Mouse (Mus musculus) limb, embryonic 12.5 days (tissue): ENCODE measurements around the gene Ucn. TPM values are rescaled to one million over a fixed set of nuclear protein-coding genes. Genes with fewer than 3 reads are reported as not detected.
A peak's percentile ranks its signal among the peaks of the same experiment; 100 is the strongest.

Source experiments
- ATAC-seq: fragments of 200-750 bp; cut with Nextera tagmentation; 2 replicates; pipeline ENCODE4 v1.8.0; 2017; ENCODE audit warnings: low read depth, moderate TSS enrichment; ENCODE audit not compliant: insufficient number of reproducible peaks, insufficient read depth, low FRiP score, low TSS enrichment
- H3K27ac ChIP-seq: fragments of 300-500 bp; sonication (generic); 2 replicates; pipeline ENCODE4 v1.5.1; 2016; ENCODE audit warnings: mild to moderate bottlenecking, moderate library complexity
- H3K27me3 ChIP-seq: fragments of 300-500 bp; sonication (generic); 2 replicates; pipeline ENCODE4 v1.6.1; 2016; ENCODE audit warnings: mild to moderate bottlenecking, moderate library complexity
- H3K36me3 ChIP-seq: fragments of 300-500 bp; sonication (generic); 2 replicates; pipeline ENCODE4 v1.6.1; 2016; ENCODE audit warnings: mild to moderate bottlenecking, moderate library complexity
- H3K4me1 ChIP-seq: fragments of 300-500 bp; sonication (generic); replicated peaks from 2 replicates; pipeline ENCODE4 v1.6.1; 2016
- H3K4me2 ChIP-seq: fragments of 300-500 bp; sonication (generic); 2 replicates; pipeline ENCODE4 v1.6.1; 2016; ENCODE audit warnings: mild to moderate bottlenecking, moderate library complexity
- H3K4me3 ChIP-seq: fragments of 300-500 bp; sonication (generic); replicated peaks from 2 replicates; pipeline ENCODE4 v1.5.1; 2016; ENCODE audit warnings: mild to moderate bottlenecking
- H3K9ac ChIP-seq: fragments of 300-500 bp; sonication (generic); replicated peaks from 2 replicates; pipeline ENCODE4 v1.6.1; 2016; ENCODE audit warnings: mild to moderate bottlenecking, moderate library complexity
- H3K9me3 ChIP-seq: fragments of 300-500 bp; sonication (generic); 2 replicates; pipeline ENCODE4 v1.6.1; 2016; ENCODE audit warnings: mild to moderate bottlenecking, moderate library complexity
- WGBS: fragments of 180-500 bp; shearing (Covaris S2); methylation state at CpG from one replicate; pipeline ENCODE4 v1.1.7; 2016; 5-methylcytosine and 5-hydroxymethylcytosine counted together
- polyA plus RNA-seq: library from polyadenylated mRNA; unstranded; fragments of >200 nt; fragmentation: Nextera tagmentation; extraction: Ambion mirVana; gene quantifications from 2 replicates; pipeline ENCODE4 v1.2.1, GENCODE M21; 2016

The Ucn gene
- not detected in 2 replicates for polyA plus RNA-seq

- peaks cover 67% of the 10 kb centered on the region for H3K27me3 ChIP-seq
- peaks cover 21% of the 10 kb centered on the region for H3K4me1 ChIP-seq
- 0 out of 2 replicates have a peak, but pooled peaks have one; percentile 15 for ATAC-seq
- H3K36me3 ChIP-seq = peaks cover 12% of the 10 kb centered on the region; the same call in 1 of the 2 replicates
- no peaks in the 10 kb centered on the region for H3K9me3 ChIP-seq
- H3K4me3 ChIP-seq = peak within 1 kb of the TSS; percentile 27
- H3K9ac ChIP-seq = no peak within 1 kb of the TSS
- H3K4me2 ChIP-seq = peak within 1 kb of the TSS; percentile 42
- no peak within 1 kb of the TSS for H3K27ac ChIP-seq
- 2% methylated on average over 52 of the region's 52 CpGs for WGBS
Observed at GRCm38 (mm10) chr5:31138241-31138967, at the start of gene Ucn. Gene Ucn, minus strand, starts transcription at chr5:31138829.

GRCm38 (mm10) chr5:31183678-31184077 is 45.0 kb upstream of the Ucn start:
- Histone ChIP-seq H3K9me3 (no peaks in the 10 kb centered on the region), H3K4me2 (no peak overlapping the region), H3K4me1 (peaks cover 4% of the 10 kb centered on the region; the same call in 1 of the 2 replicates), H3K4me3 (no peak overlapping the region), H3K27ac (no peak overlapping the region), H3K27me3 (no peaks in the 10 kb centered on the region), H3K9ac (no peak overlapping the region), H3K36me3 (peaks cover 22% of the 10 kb centered on the region)
- WGBS = 57% methylated on average over 4 of the region's 4 CpGs
- ATAC-seq = no peak

- no peak overlapping the region for H3K4me3 ChIP-seq
Observed at GRCm38 (mm10) chr5:31181183-31181770, 42.6 kb upstream of the Ucn start.

GRCm38 (mm10) chr5:31179766-31180630 is 41.4 kb upstream of the Ucn start, which contains the start of the genes Gm29609 and Gtf3c2:
Gene Gm29609, minus strand, starts transcription at chr5:31179911.
Gene Gtf3c2, minus strand, starts transcription at chr5:31180144.
- H3K27me3 ChIP-seq = no peaks in the 10 kb centered on the region
- under 1% methylated on average over 59 of the region's 59 CpGs for WGBS

More at GRCm38 (mm10) chr5:31181183-31181770, 42.6 kb upstream of the Ucn start:
- no peaks in the 10 kb centered on the region for H3K27me3 ChIP-seq
- H3K36me3 ChIP-seq = 0 out of 2 replicates have a peak, but pooled peaks cover 3% of the 10 kb centered on the region
- H3K4me1 ChIP-seq = peaks cover 5% of the 10 kb centered on the region; the same call in 1 of the 2 replicates
- no peak overlapping the region for H3K4me2 ChIP-seq
- ATAC-seq = no peak
- H3K9me3 ChIP-seq = no peaks in the 10 kb centered on the region
- H3K9ac ChIP-seq = no peak overlapping the region
- 93% methylated on average over 9 of the region's 9 CpGs for WGBS
- H3K27ac ChIP-seq = no peak overlapping the region

GRCm38 (mm10) chr5:31179301-31179765 is 40.7 kb upstream of the Ucn start:
- Histone ChIP-seq H3K4me3 (peak overlapping the region; percentile 66), H3K4me1 (peaks cover 5% of the 10 kb centered on the region; the same call in 1 of the 2 replicates), H3K36me3 (peaks cover 14% of the 10 kb centered on the region), H3K9ac (peak overlapping the region; percentile 83), H3K9me3 (no peaks in the 10 kb centered on the region), H3K27ac (peak overlapping the region; percentile 98), H3K4me2 (peak overlapping the region; percentile 82), H3K27me3 (no peaks in the 10 kb centered on the region)
- ATAC-seq = peak; percentile 60
- under 1% methylated on average over 25 of the region's 25 CpGs for WGBS

More at GRCm38 (mm10) chr5:31179766-31180630, 41.4 kb upstream of the Ucn start, which contains the start of the genes Gm29609 and Gtf3c2:
- peaks cover 5% of the 10 kb centered on the region; the same call in 1 of the 2 replicates for H3K4me1 ChIP-seq
- H3K4me3 ChIP-seq = peak within 1 kb of the TSS; percentile 66
- peak; percentile 98 for ATAC-seq
- peak within 1 kb of the TSS; percentile 98 for H3K27ac ChIP-seq
- peaks cover 8% of the 10 kb centered on the region for H3K36me3 ChIP-seq
- H3K9ac ChIP-seq = peak within 1 kb of the TSS; percentile 83
- H3K9me3 ChIP-seq = no peaks in the 10 kb centered on the region
- H3K4me2 ChIP-seq = peak within 1 kb of the TSS; percentile 82

- Histone ChIP-seq H3K27ac (no peak overlapping the region), H3K9me3 (no peaks in the 10 kb centered on the region), H3K27me3 (no peaks in the 10 kb centered on the region), H3K4me3 (no peak overlapping the region), H3K36me3 (peaks cover 99% of the 10 kb centered on the region), H3K4me1 (no peaks in the 10 kb centered on the region), H3K9ac (no peak overlapping the region), H3K4me2 (no peak overlapping the region)
- 88% methylated on average over 4 of the region's 4 CpGs for WGBS
- no peak for ATAC-seq
Observed at GRCm38 (mm10) chr5:31168630-31169029, 30.0 kb upstream of the Ucn start.

- no peaks in the 10 kb centered on the region for H3K9me3 ChIP-seq
- no peak overlapping the region for H3K9ac ChIP-seq
- WGBS = 91% methylated on average over 1 of the region's 1 CpGs
- H3K36me3 ChIP-seq = peaks cover 96% of the 10 kb centered on the region
- no peak overlapping the region for H3K27ac ChIP-seq
- H3K4me1 ChIP-seq = no peaks in the 10 kb centered on the region
- H3K27me3 ChIP-seq = no peaks in the 10 kb centered on the region
- ATAC-seq = no peak
- no peak overlapping the region for H3K4me2 ChIP-seq
- no peak overlapping the region for H3K4me3 ChIP-seq
Observed at GRCm38 (mm10) chr5:31164878-31165277, 26.2 kb upstream of the Ucn start.

GRCm38 (mm10) chr5:31162462-31162861 is 23.8 kb upstream of the Ucn start:
- H3K9me3 ChIP-seq = no peaks in the 10 kb centered on the region
- no peak overlapping the region for H3K9ac ChIP-seq
- no peak for ATAC-seq
- H3K4me2 ChIP-seq = no peak overlapping the region
- H3K27ac ChIP-seq = no peak overlapping the region
- H3K27me3 ChIP-seq = no peaks in the 10 kb centered on the region
- H3K36me3 ChIP-seq = peaks cover 96% of the 10 kb centered on the region
- no peaks in the 10 kb centered on the region for H3K4me1 ChIP-seq
- no peak overlapping the region for H3K4me3 ChIP-seq

- Histone ChIP-seq H3K4me2 (peak within 1 kb of the TSS; percentile 87), H3K4me1 (peaks cover 11% of the 10 kb centered on the region), H3K36me3 (peaks cover 57% of the 10 kb centered on the region), H3K27me3 (no peaks in the 10 kb centered on the region), H3K9ac (peak within 1 kb of the TSS; percentile 63), H3K9me3 (no peaks in the 10 kb centered on the region), H3K4me3 (peak within 1 kb of the TSS; percentile 63), H3K27ac (peak within 1 kb of the TSS; percentile 79)
- WGBS = under 1% methylated on average over 19 of the region's 19 CpGs
- peak; percentile 89 for ATAC-seq
Observed at GRCm38 (mm10) chr5:31154152-31154553, 15.5 kb upstream of the Ucn start, which contains the start of gene Mpv17. Gene Mpv17, minus strand, starts transcription at chr5:31154251.

- H3K36me3 ChIP-seq = peaks cover 53% of the 10 kb centered on the region
- peak overlapping the region; percentile 87 for H3K4me2 ChIP-seq
- peak; percentile 21; the same call in 1 of the 2 replicates for ATAC-seq
- H3K9me3 ChIP-seq = no peaks in the 10 kb centered on the region
- WGBS = 36% methylated on average over 6 of the region's 6 CpGs
- H3K4me3 ChIP-seq = peak overlapping the region; percentile 63
- peaks cover 11% of the 10 kb centered on the region for H3K4me1 ChIP-seq
- peak overlapping the region; percentile 64; the same call in 1 of the 2 replicates for H3K27ac ChIP-seq
- peak overlapping the region; percentile 63 for H3K9ac ChIP-seq
- no peaks in the 10 kb centered on the region for H3K27me3 ChIP-seq
Observed at GRCm38 (mm10) chr5:31153516-31154151, 15.0 kb upstream of the Ucn start.
